Mouse (Mus musculus): ENCODE data around the gene Lrch1. TPM values are rescaled to one million over a fixed set of nuclear protein-coding genes. Genes with fewer than 3 reads are reported as not detected.
A peak's percentile ranks its signal among the peaks of the same experiment; 100 is the strongest.

Lrch1 gene
- total RNA-seq (2021): 10 to 100 TPM; 14.0 to 14.2 TPM
- long read RNA-seq, experiment 1, transcript Lrch1-205 (19 exons, 3,125 nt): major isoform, 5 of 7 reads
- long read RNA-seq, experiment 1, partial matches to known transcripts: 0 of 7 reads
- long read RNA-seq, experiment 1, other reads (novel, unspliced or antisense): 2 of 7 reads
- long read RNA-seq, experiment 2, partial matches to known transcripts: 2 of 8 reads
- long read RNA-seq, experiment 2, other reads (novel, unspliced or antisense): 3 of 8 reads

GRCm38 (mm10) chr14:74947376-74948013, at the start of gene Lrch1:
Gene Lrch1, minus strand, starts transcription at chr14:74947876.
- peak; percentile 73 to 80 for DNase-seq (ENCODE audit: low spot score in 2 of 2)

GRCm38 (mm10) chr14:74997041-74997440, 49.4 kb upstream of the Lrch1 start:
- no peak for DNase-seq (ENCODE audit: low spot score in 2 of 2)

- DNase-seq (ENCODE audit: low spot score in 2 of 2): no peak
Observed at GRCm38 (mm10) chr14:74996556-74996955, 48.9 kb upstream of the Lrch1 start.

GRCm38 (mm10) chr14:74990504-74990903, 42.8 kb upstream of the Lrch1 start:
- DNase-seq (ENCODE audit: low spot score in 2 of 2): peak in 1 of 2 experiments; percentile 10

- DNase-seq (ENCODE audit: low spot score in 2 of 2): no peak
Observed at GRCm38 (mm10) chr14:74989909-74990308, 42.2 kb upstream of the Lrch1 start.

GRCm38 (mm10) chr14:74989322-74989721, 41.6 kb upstream of the Lrch1 start:
- no peak for DNase-seq (ENCODE audit: low spot score in 2 of 2)

GRCm38 (mm10) chr14:74986527-74986926, 38.9 kb upstream of the Lrch1 start:
- no peak for DNase-seq (ENCODE audit: low spot score in 2 of 2)

GRCm38 (mm10) chr14:74985658-74986057, 38.0 kb upstream of the Lrch1 start:
- DNase-seq (ENCODE audit: low spot score in 2 of 2): no peak

- DNase-seq (ENCODE audit: low spot score in 2 of 2): no peak
Observed at GRCm38 (mm10) chr14:74984817-74985391, 37.2 kb upstream of the Lrch1 start.

GRCm38 (mm10) chr14:74983079-74983478, 35.4 kb upstream of the Lrch1 start:
- DNase-seq (ENCODE audit: low spot score in 2 of 2): no peak

- no peak for DNase-seq (ENCODE audit: low spot score in 2 of 2)
Observed at GRCm38 (mm10) chr14:74981016-74981415, 33.3 kb upstream of the Lrch1 start.

- DNase-seq (ENCODE audit: low spot score in 2 of 2): no peak
Observed at GRCm38 (mm10) chr14:74976972-74977371, 29.3 kb upstream of the Lrch1 start.

GRCm38 (mm10) chr14:74974136-74974651, 26.5 kb upstream of the Lrch1 start:
- DNase-seq (ENCODE audit: low spot score in 2 of 2): no peak

GRCm38 (mm10) chr14:74972687-74973086, 25.0 kb upstream of the Lrch1 start:
- DNase-seq (ENCODE audit: low spot score in 2 of 2): no peak

GRCm38 (mm10) chr14:74972216-74972615, 24.5 kb upstream of the Lrch1 start:
- DNase-seq (ENCODE audit: low spot score in 2 of 2): no peak

GRCm38 (mm10) chr14:74963402-74963764, 15.7 kb upstream of the Lrch1 start:
- no peak for DNase-seq (ENCODE audit: low spot score in 2 of 2)

GRCm38 (mm10) chr14:74962713-74963401, 15.2 kb upstream of the Lrch1 start:
- no peak for DNase-seq (ENCODE audit: low spot score in 2 of 2)

- no peak for DNase-seq (ENCODE audit: low spot score in 2 of 2)
Observed at GRCm38 (mm10) chr14:74960568-74960967, 12.9 kb upstream of the Lrch1 start.

- DNase-seq (ENCODE audit: low spot score in 2 of 2): no peak
Observed at GRCm38 (mm10) chr14:74956702-74957101, 9.0 kb upstream of the Lrch1 start.

GRCm38 (mm10) chr14:74956234-74956633, 8.6 kb upstream of the Lrch1 start:
- no peak for DNase-seq (ENCODE audit: low spot score in 2 of 2)

- DNase-seq (ENCODE audit: low spot score in 2 of 2): peak; percentile 71 to 74
Observed at GRCm38 (mm10) chr14:74948426-74949240, 957 bp upstream of the Lrch1 start.
